Mouse (Mus musculus) lung, embryonic 14.5 days (tissue): ENCODE measurements around the gene Mettl23. TPM values are rescaled to one million over a fixed set of nuclear protein-coding genes. Genes with fewer than 3 reads are reported as not detected.
A peak's percentile ranks its signal among the peaks of the same experiment; 100 is the strongest.
"Not testable (repeated sequence)": the region's sequence is repeated elsewhere in the genome, so short reads cannot be mapped to it uniquely, and the experiment has no call there.

Source experiments
- ATAC-seq: fragments of 200-750 bp; cut with Nextera tagmentation; 2 replicates; pipeline ENCODE4 v1.8.0; 2017; ENCODE audit warnings: mild to moderate bottlenecking, moderate TSS enrichment, moderate library complexity; ENCODE audit not compliant: insufficient read depth
- DNase-seq: peaks from one replicate; pipeline ENCODE4 v3.0.0-alpha.2; 2015
- H3K27ac ChIP-seq: fragments of 300-500 bp; sonication (generic); 2 replicates; pipeline ENCODE4 v1.5.1; 2014; ENCODE audit warnings: low read depth, mild to moderate bottlenecking, moderate library complexity
- H3K27me3 ChIP-seq: fragments of 300-500 bp; sonication (generic); 2 replicates; pipeline ENCODE4 v1.6.1; 2014; ENCODE audit warnings: low read length, control low read depth; ENCODE audit not compliant: insufficient read depth
- H3K36me3 ChIP-seq: fragments of 300-500 bp; sonication (generic); 2 replicates; pipeline ENCODE4 v1.6.1; 2014; ENCODE audit warnings: control low read depth; ENCODE audit not compliant: insufficient read depth
- H3K4me1 ChIP-seq: fragments of 300-500 bp; sonication (generic); 2 replicates; pipeline ENCODE4 v1.6.1; 2014; ENCODE audit warnings: antibody characterized with exemption, control low read depth; ENCODE audit not compliant: insufficient read depth
- H3K4me2 ChIP-seq: fragments of 300-500 bp; sonication (generic); 2 replicates; pipeline ENCODE4 v1.6.1; 2014; ENCODE audit warnings: mild to moderate bottlenecking
- H3K4me3 ChIP-seq: fragments of 300-500 bp; sonication (generic); 2 replicates; pipeline ENCODE4 v1.5.1; 2014; ENCODE audit warnings: low read depth, low read length
- H3K9ac ChIP-seq: fragments of 300-500 bp; sonication (generic); 2 replicates; pipeline ENCODE4 v1.6.1; 2014
- H3K9me3 ChIP-seq: fragments of 300-500 bp; sonication (generic); 2 replicates; pipeline ENCODE4 v1.6.1; 2016; ENCODE audit warnings: low read depth, low read length, control low read depth
- CTCF ChIP-seq: IDR thresholded peaks from 2 replicates; pipeline ENCODE4 v1.5.1; 2016; ENCODE audit warnings: antibody characterized with exemption, low read depth
- WGBS: fragments of 180-500 bp; shearing (Covaris S2); extraction: QIAGEN DNeasy Blood & Tissue Kit; methylation state at CpG from one replicate; pipeline ENCODE4 v1.1.7; 2014; 5-methylcytosine and 5-hydroxymethylcytosine counted together
- polyA plus RNA-seq: library from polyadenylated mRNA; unstranded; fragments of >200 nt; fragmentation: Nextera tagmentation; extraction: Ambion mirVana; gene quantifications from 2 replicates; pipeline ENCODE4 v1.2.1, GENCODE M21; 2014

Mettl23 gene
- polyA plus RNA-seq, 1 experiment from 2014 or later: 62.2 TPM

DNA sequence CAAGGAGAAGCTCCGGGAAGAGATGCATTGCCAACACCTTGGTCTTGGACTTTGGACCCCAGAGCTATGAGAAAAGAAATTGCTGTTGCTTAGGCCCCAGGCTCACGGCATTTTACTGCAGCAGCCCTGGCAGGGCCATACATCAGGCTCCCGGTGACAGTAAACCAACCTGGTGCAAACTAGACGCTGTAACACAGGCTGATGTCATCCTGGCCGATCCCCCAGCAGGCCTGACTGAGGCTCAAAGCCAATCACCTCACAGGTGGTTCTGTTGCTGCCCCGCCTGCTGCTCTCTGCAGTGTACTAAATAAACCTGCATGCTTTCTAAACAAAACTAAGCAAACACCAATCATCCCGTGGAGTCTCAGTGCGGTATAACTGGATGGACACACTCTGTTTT is 24.4 kb upstream of the Mettl23 start:
- no peak overlapping the region for H3K4me2 ChIP-seq
- H3K4me1 ChIP-seq: peaks cover 20% of the 10 kb centered on the region
- no peaks in the 10 kb centered on the region for H3K9me3 ChIP-seq
- H3K27ac ChIP-seq: no peak overlapping the region
- no peak for ATAC-seq
- TF ChIP-seq CTCF: no peak
- DNase-seq: no peak
- no peaks in the 10 kb centered on the region for H3K36me3 ChIP-seq
- whole genome bisulfite sequencing: 39% methylated on average over 8 of the region's 8 CpGs
- no peak overlapping the region for H3K9ac ChIP-seq
- no peak overlapping the region for H3K4me3 ChIP-seq
- no peaks in the 10 kb centered on the region for H3K27me3 ChIP-seq

GRCm38 (mm10) chr11:116819932-116820593 is 23.0 kb upstream of the Mettl23 start:
- peak; percentile 32 for DNase-seq
- Histone ChIP-seq H3K36me3 (no peaks in the 10 kb centered on the region), H3K9me3 (no peaks in the 10 kb centered on the region), H3K27ac (no peak overlapping the region), H3K9ac (no peak overlapping the region), H3K4me1 (peaks cover 6% of the 10 kb centered on the region), H3K27me3 (no peaks in the 10 kb centered on the region), H3K4me3 (no peak overlapping the region), H3K4me2 (no peak overlapping the region)
- 78% methylated on average over 5 of the region's 5 CpGs for WGBS
- no peak for ATAC-seq
- TF ChIP-seq CTCF: no peak

- TF ChIP-seq CTCF: no peak
- ATAC-seq (no peak), DNase-seq (peak; percentile 40)
- peak overlapping the region; percentile 72; the same call in 1 of the 2 replicates for H3K27ac ChIP-seq
- H3K4me3 ChIP-seq: no peak overlapping the region
- H3K4me2 ChIP-seq: no peak overlapping the region
- no peak overlapping the region; the same call in 1 of the 2 replicates for H3K9ac ChIP-seq
- 52% methylated on average over 13 of the region's 13 CpGs for WGBS
- no peaks in the 10 kb centered on the region for H3K9me3 ChIP-seq
- H3K27me3 ChIP-seq: no peaks in the 10 kb centered on the region
- H3K36me3 ChIP-seq: no peaks in the 10 kb centered on the region
- H3K4me1 ChIP-seq: 0 out of 2 replicates have a peak, but pooled peaks cover 2% of the 10 kb centered on the region
Observed at GRCm38 (mm10) chr11:116821057-116821940, 21.8 kb upstream of the Mettl23 start.

- H3K4me1 ChIP-seq: peaks cover 9% of the 10 kb centered on the region; the same call in 1 of the 2 replicates
- no peak for DNase-seq
- no peak overlapping the region for H3K4me2 ChIP-seq
- no peak overlapping the region for H3K27ac ChIP-seq
- 48% methylated on average over 10 of the region's 10 CpGs for WGBS
- ATAC-seq: no peak
- no peak overlapping the region for H3K9ac ChIP-seq
- H3K9me3 ChIP-seq: no peaks in the 10 kb centered on the region
- H3K27me3 ChIP-seq: no peaks in the 10 kb centered on the region
- H3K36me3 ChIP-seq: no peaks in the 10 kb centered on the region
- TF ChIP-seq CTCF: no peak
- no peak overlapping the region for H3K4me3 ChIP-seq
Observed at GRCm38 (mm10) chr11:116822215-116822614, 20.9 kb upstream of the Mettl23 start.

GRCm38 (mm10) chr11:116822626-116823025 is 20.5 kb upstream of the Mettl23 start:
- H3K27ac ChIP-seq: no peak overlapping the region
- no peak for ATAC-seq
- no peaks in the 10 kb centered on the region for H3K36me3 ChIP-seq
- H3K4me1 ChIP-seq: peaks cover 9% of the 10 kb centered on the region; the same call in 1 of the 2 replicates
- H3K27me3 ChIP-seq: no peaks in the 10 kb centered on the region
- H3K4me3 ChIP-seq: no peak overlapping the region
- WGBS: 83% methylated on average over 10 of the region's 10 CpGs
- no peak for TF ChIP-seq CTCF
- no peak for DNase-seq
- no peaks in the 10 kb centered on the region for H3K9me3 ChIP-seq
- H3K4me2 ChIP-seq: no peak overlapping the region
- H3K9ac ChIP-seq: no peak overlapping the region

GRCm38 (mm10) chr11:116823255-116823654 is 19.8 kb upstream of the Mettl23 start:
- ATAC-seq: no peak
- no peak for DNase-seq
- no peak overlapping the region for H3K4me2 ChIP-seq
- H3K36me3 ChIP-seq: no peaks in the 10 kb centered on the region
- no peaks in the 10 kb centered on the region for H3K27me3 ChIP-seq
- H3K9me3 ChIP-seq: no peaks in the 10 kb centered on the region
- no peak overlapping the region for H3K27ac ChIP-seq
- H3K4me1 ChIP-seq: peaks cover 9% of the 10 kb centered on the region; the same call in 1 of the 2 replicates
- WGBS: 100% methylated on average over 2 of the region's 2 CpGs
- no peak overlapping the region for H3K4me3 ChIP-seq
- no peak overlapping the region for H3K9ac ChIP-seq
- TF ChIP-seq CTCF: no peak

GRCm38 (mm10) chr11:116823885-116824284 is 19.2 kb upstream of the Mettl23 start:
- not testable (repeated sequence) for H3K4me1 ChIP-seq, H3K9ac ChIP-seq, H3K4me2 ChIP-seq, ATAC-seq, H3K4me3 ChIP-seq, DNase-seq, H3K36me3 ChIP-seq, H3K27me3 ChIP-seq, H3K27ac ChIP-seq, H3K9me3 ChIP-seq
- WGBS: 95% methylated on average over 9 of the region's 10 CpGs
